Mouse (Mus musculus): ENCODE data around the gene Apba2.

DNA sequence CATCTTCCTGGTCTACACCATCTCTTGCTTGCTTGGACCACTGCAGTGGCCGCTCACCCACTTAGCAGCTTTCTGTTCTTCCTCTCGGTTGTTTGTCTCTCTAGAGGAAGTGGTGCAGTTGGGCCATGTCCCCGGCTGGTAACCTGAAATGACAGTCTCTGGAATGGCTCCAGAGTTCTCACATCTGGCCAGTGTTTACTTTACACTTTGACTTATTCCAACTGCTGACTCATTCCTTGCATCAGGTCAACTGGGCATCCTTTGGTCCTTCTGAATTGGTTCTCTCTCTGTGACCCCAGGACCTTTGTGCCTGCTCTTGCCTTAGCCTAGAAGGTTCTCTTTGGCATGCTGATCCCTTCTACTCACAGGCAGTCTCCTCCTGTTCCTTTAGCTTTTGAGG is 227.3 kb downstream of the Apba2 start:
- TF ChIP-seq POLR2A (IDR thresholded peaks at IDR 0.05; ENCODE audit: borderline replicate concordance, extremely low read depth, low read depth, low read length) (no peak), CTCF (IDR thresholded peaks at IDR 0.05; ENCODE audit: insufficient read depth, low read length) (no peak)

Data from lung, adult 2 months (tissue).